Comparison of ENCODE assay signal across 8 mouse cellular contexts in the genomic region with DNA sequence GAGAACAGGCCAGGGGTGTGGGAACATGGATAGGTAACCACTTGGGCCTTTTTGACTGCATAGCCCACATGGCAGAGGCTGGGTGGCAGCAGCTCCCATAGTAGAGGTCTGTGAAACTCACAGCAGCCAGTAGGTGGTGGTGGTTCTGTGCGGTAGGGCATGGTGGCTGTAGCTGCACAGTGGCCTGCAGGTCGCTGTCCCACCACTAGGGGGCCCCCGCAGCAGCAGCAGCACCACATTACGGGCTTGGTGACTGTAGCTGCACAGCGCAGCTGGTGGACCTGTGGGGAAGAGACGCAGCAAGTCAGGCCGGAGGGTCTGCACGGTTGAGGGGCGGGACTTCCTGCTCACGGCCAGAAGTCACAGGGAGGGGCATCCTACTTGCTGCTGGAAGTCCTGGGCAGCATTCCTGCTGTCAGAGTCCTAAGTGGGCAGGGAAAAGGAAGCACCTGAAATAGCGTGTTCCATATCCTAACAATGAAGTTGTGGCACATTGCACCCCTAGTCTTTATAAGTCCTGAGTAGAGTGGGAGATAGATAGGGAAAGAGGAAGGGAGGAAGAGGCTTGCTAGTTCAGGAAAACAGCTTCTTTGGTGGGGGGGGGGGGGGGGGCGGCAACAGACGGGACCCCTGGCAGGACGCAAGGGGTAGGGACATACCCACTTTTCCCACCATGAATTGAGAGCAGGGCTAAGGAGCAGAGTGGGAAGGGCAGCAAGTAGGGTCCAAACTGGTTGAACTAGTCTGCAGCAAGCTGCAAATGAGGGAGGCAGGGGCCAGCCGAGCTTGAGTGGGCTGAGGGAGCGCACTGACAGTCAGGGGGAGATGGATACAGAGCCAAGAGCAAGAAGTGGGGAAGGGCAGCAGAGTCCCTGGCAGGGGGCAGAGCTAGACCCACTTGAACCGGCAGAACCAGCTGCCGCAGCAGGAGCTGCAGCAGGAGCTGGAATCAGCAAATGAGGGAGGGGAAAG.
DNase-seq lines count a peak whose midpoint lies in the region; ATAC-seq and TF ChIP-seq lines count a peak whose summit lies in the region.

No protein-coding gene starts in this region.

- H3K4me3 ChIP-seq in C2C12 (ENCODE audit: insufficient read depth, poor library complexity, severe bottlenecking) = no peak overlapping the region
- peak overlapping the region; percentile 60 for H3K4me3 ChIP-seq in erythroblast, embryonic 14.5 days (replicated peaks)
- H3K4me3 ChIP-seq in heart, embryonic 11.5 days (ENCODE audit: low read depth, low read length) = peak overlapping the region; percentile 40
- peak overlapping the region; percentile 42 for H3K4me3 ChIP-seq in kidney, embryonic 16.5 days (ENCODE audit: low read length)
- peak overlapping the region; percentile 52 for H3K4me3 ChIP-seq in liver, adult 2 months (ENCODE audit: insufficient read depth, low read depth, low read length)
- peak overlapping the region; percentile 27 for H3K4me3 ChIP-seq in stomach, embryonic 14.5 days (ENCODE audit: low read depth, low read length)

- H3K4me2 ChIP-seq in heart, embryonic 11.5 days = peak overlapping the region; percentile 60
- H3K4me2 ChIP-seq in kidney, embryonic 16.5 days (replicated peaks; ENCODE audit: low read depth, low read length) = peak overlapping the region; percentile 61
- peak overlapping the region; percentile 45 for H3K4me2 ChIP-seq in stomach, embryonic 14.5 days (replicated peaks; ENCODE audit: low read depth, low read length)

- peak overlapping the region; percentile 6; the same call in 1 of the 2 replicates for H3K9ac ChIP-seq in heart, embryonic 11.5 days (ENCODE audit: low read depth, low read length)
- H3K9ac ChIP-seq in kidney, embryonic 16.5 days (replicated peaks; ENCODE audit: low read length) = peak overlapping the region; percentile 54
- H3K9ac ChIP-seq in liver, adult 2 months (ENCODE audit: low read depth, low read length) = peak overlapping the region; percentile 52; the same call in 1 of the 2 replicates
- no peak overlapping the region for H3K9ac ChIP-seq in stomach, embryonic 14.5 days (replicated peaks; ENCODE audit: low read depth, low read length)

- H3K27me3 ChIP-seq in C2C12 (ENCODE audit: control insufficient read depth, insufficient read depth, insufficient read length) = no peaks in the 10 kb centered on the region
- peaks cover 2% of the 10 kb centered on the region; the same call in 1 of the 2 replicates for H3K27me3 ChIP-seq in erythroblast, embryonic 14.5 days (ENCODE audit: control insufficient read depth)
- no peaks in the 10 kb centered on the region for H3K27me3 ChIP-seq in heart, embryonic 11.5 days (ENCODE audit: control insufficient read depth, insufficient read depth, low read length)
- H3K27me3 ChIP-seq in kidney, embryonic 16.5 days (ENCODE audit: insufficient read depth, low read length) = no peaks in the 10 kb centered on the region
- H3K27me3 ChIP-seq in liver, adult 2 months (ENCODE audit: control insufficient read depth, insufficient read depth, low read length) = no peaks in the 10 kb centered on the region
- no peaks in the 10 kb centered on the region for H3K27me3 ChIP-seq in stomach, embryonic 14.5 days (ENCODE audit: control insufficient read depth, insufficient read depth, low read length)

- no peaks in the 10 kb centered on the region for H3K79me2 ChIP-seq in C2C12 (ENCODE audit: control insufficient read depth, insufficient read depth)
- H3K79me2 ChIP-seq in liver, adult 2 months (ENCODE audit: control insufficient read depth, insufficient read depth, low read length) = no peaks in the 10 kb centered on the region

- 17% methylated on average over 16 of the region's 18 CpGs for WGBS in heart, embryonic 11.5 days (ENCODE audit: insufficient replicate concordance)
- WGBS in kidney, embryonic 16.5 days = 27% methylated on average over 16 of the region's 18 CpGs
- WGBS in liver, adult 2 months = 17% methylated on average over 17 of the region's 18 CpGs
- 22% methylated on average over 18 of the region's 18 CpGs for WGBS in stomach, embryonic 14.5 days

- ATAC-seq in heart, embryonic 11.5 days (replicated peaks; ENCODE audit: insufficient number of reproducible peaks, low FRiP score, low TSS enrichment) = peak; percentile 95
- peak; percentile 99 for ATAC-seq in kidney, embryonic 16.5 days (ENCODE audit: low FRiP score, low TSS enrichment)
- peak; percentile 98 for ATAC-seq in stomach, embryonic 14.5 days (ENCODE audit: insufficient number of reproducible peaks, insufficient read depth, low FRiP score, low read depth)

- DNase-seq in brain, embryonic 14.5 days (ENCODE audit: low read depth) = peak; percentile 96
- DNase-seq in liver, adult 2 months (ENCODE audit: extremely low read depth, low read depth, low spot score) = peak; percentile 55
- peak; percentile 88 for DNase-seq in naive thymus-derived CD4-positive, alpha-beta T cell, adult 2 months (ENCODE audit: low read depth)

- no peak overlapping the region for H3ac ChIP-seq in C2C12 (ENCODE audit: control insufficient read depth, insufficient read length, low read depth)

- peaks cover 65% of the 10 kb centered on the region for H3K4me1 ChIP-seq in erythroblast, embryonic 14.5 days (ENCODE audit: control insufficient read depth)
- no peaks in the 10 kb centered on the region for H3K4me1 ChIP-seq in heart, embryonic 11.5 days (ENCODE audit: control insufficient read depth, insufficient read depth, low read length)
- no peaks in the 10 kb centered on the region for H3K4me1 ChIP-seq in kidney, embryonic 16.5 days (ENCODE audit: insufficient read depth, low read length)
- no peaks in the 10 kb centered on the region for H3K4me1 ChIP-seq in liver, adult 2 months (ENCODE audit: control insufficient read depth, insufficient read depth, low read length)
- no peaks in the 10 kb centered on the region for H3K4me1 ChIP-seq in stomach, embryonic 14.5 days (ENCODE audit: control insufficient read depth, insufficient read depth, low read length)

- no peak overlapping the region for H3K27ac ChIP-seq in heart, embryonic 11.5 days (ENCODE audit: low read depth, low read length)
- peak overlapping the region; percentile 80; the same call in 1 of the 2 replicates for H3K27ac ChIP-seq in kidney, embryonic 16.5 days (ENCODE audit: low read length)
- no peak overlapping the region for H3K27ac ChIP-seq in liver, adult 2 months (replicated peaks; ENCODE audit: insufficient read depth, low read depth, low read length)
- H3K27ac ChIP-seq in stomach, embryonic 14.5 days (ENCODE audit: low read length) = no peak overlapping the region

- no peaks in the 10 kb centered on the region for H3K9me3 ChIP-seq in erythroblast, embryonic 14.5 days (ENCODE audit: control insufficient read depth, low read length)
- H3K9me3 ChIP-seq in heart, embryonic 11.5 days (replicated peaks; ENCODE audit: control insufficient read depth, low read length) = no peaks in the 10 kb centered on the region
- H3K9me3 ChIP-seq in kidney, embryonic 16.5 days (ENCODE audit: low read length) = no peaks in the 10 kb centered on the region
- no peaks in the 10 kb centered on the region for H3K9me3 ChIP-seq in stomach, embryonic 14.5 days (ENCODE audit: control insufficient read depth, low read depth, low read length)

- H3K79me3 ChIP-seq in C2C12 (ENCODE audit: low read depth) = no peaks in the 10 kb centered on the region

- no peaks in the 10 kb centered on the region for H3K36me3 ChIP-seq in C2C12 (ENCODE audit: control insufficient read depth, insufficient read depth)
- H3K36me3 ChIP-seq in erythroblast, embryonic 14.5 days (ENCODE audit: control insufficient read depth) = no peaks in the 10 kb centered on the region
- H3K36me3 ChIP-seq in heart, embryonic 11.5 days (ENCODE audit: control insufficient read depth, insufficient read depth, low read length) = no peaks in the 10 kb centered on the region
- no peaks in the 10 kb centered on the region for H3K36me3 ChIP-seq in kidney, embryonic 16.5 days (ENCODE audit: insufficient read depth, low read length)
- H3K36me3 ChIP-seq in liver, adult 2 months (ENCODE audit: control insufficient read depth, insufficient read depth, low read length) = no peaks in the 10 kb centered on the region
- H3K36me3 ChIP-seq in stomach, embryonic 14.5 days (ENCODE audit: control insufficient read depth, insufficient read depth, low read length) = no peaks in the 10 kb centered on the region

- peak; percentile 99 for TF ChIP-seq CTCF in C2C12 (IDR thresholded peaks at IDR 0.05; ENCODE audit: control insufficient read depth, insufficient read depth, insufficient read length)
- peak; percentile 95 for TF ChIP-seq CTCF in brain, embryonic 14.5 days (IDR thresholded peaks at IDR 0.05; ENCODE audit: borderline replicate concordance, extremely low read depth, insufficient read depth, insufficient read length)
- peak; percentile 98 for TF ChIP-seq CTCF in liver, adult 2 months (IDR thresholded peaks at IDR 0.05; ENCODE audit: low read depth, low read length)

- no peak for TF ChIP-seq POLR2A in brain, embryonic 14.5 days (IDR thresholded peaks at IDR 0.05; ENCODE audit: borderline replicate concordance, extremely low read depth, insufficient read depth, insufficient read length, poor library complexity, severe bottlenecking)
- TF ChIP-seq POLR2A in liver, adult 2 months (IDR thresholded peaks at IDR 0.05; ENCODE audit: extremely low read depth, insufficient read depth, low read length) = no peak

TF ChIP-seq in C2C12, 6 proteins besides CTCF, POLR2A, EP300 and RAD21:
- TF ChIP-seq MYOG (IDR thresholded peaks at IDR 0.05; ENCODE audit: control insufficient read depth, extremely low read depth, insufficient read length) = no peak
- peak; percentile 24 for TF ChIP-seq MAX (IDR thresholded peaks at IDR 0.05)
